Mouse (Mus musculus): ENCODE data around the gene Diaph3. TPM values are rescaled to one million over a fixed set of nuclear protein-coding genes. Genes with fewer than 3 reads are reported as not detected.

The Diaph3 gene
- polyA plus RNA-seq, 1 experiment from 2014 or later = 22.9 TPM

- ATAC-seq (replicated peaks; ENCODE audit: low FRiP score) = no peak
Measured at GRCm38 (mm10) chr14:86662846-86663245, 478.2 kb downstream of the Diaph3 start.

GRCm38 (mm10) chr14:86660556-86660955, 480.5 kb downstream of the Diaph3 start:
- no peak overlapping the region for H3K9ac ChIP-seq (ENCODE audit: low read depth, low read length)
- H3K4me2 ChIP-seq = no peak overlapping the region
- no peaks in the 10 kb centered on the region for H3K36me3 ChIP-seq (ENCODE audit: control insufficient read depth, insufficient read depth, low read length)
- no peaks in the 10 kb centered on the region for H3K9me3 ChIP-seq (ENCODE audit: control insufficient read depth, low read length)
- 90% methylated on average over 3 of the region's 3 CpGs for WGBS
- no peak for ATAC-seq (replicated peaks; ENCODE audit: low FRiP score)
- no peak overlapping the region for H3K27ac ChIP-seq (ENCODE audit: low read depth, low read length)
- no peaks in the 10 kb centered on the region for H3K4me1 ChIP-seq (replicated peaks; ENCODE audit: control insufficient read depth, insufficient read depth, low read length)
- H3K4me3 ChIP-seq (ENCODE audit: low read depth, low read length) = no peak overlapping the region
- H3K27me3 ChIP-seq (replicated peaks; ENCODE audit: control insufficient read depth, insufficient read depth, low read length) = no peaks in the 10 kb centered on the region
- DNase-seq (ENCODE audit: low spot score) = no peak

More at GRCm38 (mm10) chr14:86662846-86663245, 478.2 kb downstream of the Diaph3 start:
- H3K9ac ChIP-seq (ENCODE audit: low read depth, low read length) = no peak overlapping the region
- H3K36me3 ChIP-seq (ENCODE audit: control insufficient read depth, insufficient read depth, low read length) = no peaks in the 10 kb centered on the region
- no peak overlapping the region for H3K4me3 ChIP-seq (ENCODE audit: low read depth, low read length)
- no peaks in the 10 kb centered on the region for H3K27me3 ChIP-seq (replicated peaks; ENCODE audit: control insufficient read depth, insufficient read depth, low read length)
- DNase-seq (ENCODE audit: low spot score) = no peak
- 78% methylated on average over 4 of the region's 4 CpGs for WGBS
- H3K27ac ChIP-seq (ENCODE audit: low read depth, low read length) = no peak overlapping the region
- no peaks in the 10 kb centered on the region for H3K9me3 ChIP-seq (ENCODE audit: control insufficient read depth, low read length)
- no peak overlapping the region for H3K4me2 ChIP-seq
- H3K4me1 ChIP-seq (replicated peaks; ENCODE audit: control insufficient read depth, insufficient read depth, low read length) = no peaks in the 10 kb centered on the region

GRCm38 (mm10) chr14:86656262-86656661, 484.8 kb downstream of the Diaph3 start:
- Histone ChIP-seq H3K27ac (ENCODE audit: low read depth, low read length) (no peak overlapping the region), H3K4me1 (replicated peaks; ENCODE audit: control insufficient read depth, insufficient read depth, low read length) (no peaks in the 10 kb centered on the region), H3K27me3 (replicated peaks; ENCODE audit: control insufficient read depth, insufficient read depth, low read length) (no peaks in the 10 kb centered on the region), H3K36me3 (ENCODE audit: control insufficient read depth, insufficient read depth, low read length) (no peaks in the 10 kb centered on the region), H3K9ac (ENCODE audit: low read depth, low read length) (no peak overlapping the region), H3K4me3 (ENCODE audit: low read depth, low read length) (no peak overlapping the region), H3K4me2 (no peak overlapping the region), H3K9me3 (ENCODE audit: control insufficient read depth, low read length) (no peaks in the 10 kb centered on the region)
- 69% methylated on average over 5 of the region's 5 CpGs for WGBS
- ATAC-seq (replicated peaks; ENCODE audit: low FRiP score) (no peak), DNase-seq (ENCODE audit: low spot score) (no peak)

DNA sequence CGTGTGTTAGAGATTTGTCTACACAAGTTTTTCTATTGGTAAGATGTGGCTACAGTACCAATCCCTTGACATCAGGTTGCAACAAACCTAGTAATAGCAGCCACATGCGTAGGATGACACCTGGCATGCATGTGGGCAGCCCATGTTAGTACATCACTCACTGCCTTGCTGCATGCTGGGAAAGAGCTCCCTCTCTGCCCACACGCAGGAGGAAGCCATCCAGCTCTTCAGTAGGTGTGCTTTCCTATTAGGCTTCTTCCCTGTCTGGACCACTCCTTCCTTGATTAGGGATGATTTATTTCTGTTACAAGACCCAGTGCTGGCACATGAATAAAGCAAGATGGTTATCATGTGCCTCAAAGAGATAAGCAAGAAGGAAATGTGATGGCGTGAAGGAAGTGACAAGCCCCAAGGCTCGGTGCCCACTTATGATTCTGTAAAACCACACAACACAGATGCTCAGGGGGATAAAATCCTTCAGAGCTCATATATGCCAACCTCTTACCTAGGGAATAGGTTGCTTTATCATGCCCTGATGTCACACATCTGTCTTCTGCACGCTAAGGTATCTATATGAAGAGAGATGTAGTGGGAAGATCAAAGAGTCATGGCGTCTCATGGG, 494.4 kb downstream of the Diaph3 start:
- Histone ChIP-seq H3K36me3 (ENCODE audit: control insufficient read depth, insufficient read depth, low read length) (no peaks in the 10 kb centered on the region), H3K4me2 (no peak overlapping the region), H3K9ac (ENCODE audit: low read depth, low read length) (no peak overlapping the region), H3K4me3 (ENCODE audit: low read depth, low read length) (no peak overlapping the region), H3K27ac (ENCODE audit: low read depth, low read length) (no peak overlapping the region), H3K4me1 (replicated peaks; ENCODE audit: control insufficient read depth, insufficient read depth, low read length) (no peaks in the 10 kb centered on the region), H3K9me3 (ENCODE audit: control insufficient read depth, low read length) (no peaks in the 10 kb centered on the region), H3K27me3 (replicated peaks; ENCODE audit: control insufficient read depth, insufficient read depth, low read length) (no peaks in the 10 kb centered on the region)
- DNase-seq (ENCODE audit: low spot score) = no peak
- WGBS = 70% methylated on average over 7 of the region's 7 CpGs
- no peak for ATAC-seq (replicated peaks; ENCODE audit: low FRiP score)

GRCm38 (mm10) chr14:86642831-86643241, 498.2 kb downstream of the Diaph3 start:
- ATAC-seq (replicated peaks; ENCODE audit: low FRiP score) (no peak), DNase-seq (ENCODE audit: low spot score) (no peak)
- 88% methylated on average over 7 of the region's 7 CpGs for WGBS
- H3K9ac ChIP-seq (ENCODE audit: low read depth, low read length) = no peak overlapping the region
- H3K9me3 ChIP-seq (ENCODE audit: control insufficient read depth, low read length) = no peaks in the 10 kb centered on the region
- H3K4me3 ChIP-seq (ENCODE audit: low read depth, low read length) = no peak overlapping the region
- H3K27ac ChIP-seq (ENCODE audit: low read depth, low read length) = no peak overlapping the region
- H3K36me3 ChIP-seq (ENCODE audit: control insufficient read depth, insufficient read depth, low read length) = no peaks in the 10 kb centered on the region
- H3K4me2 ChIP-seq = no peak overlapping the region
- no peaks in the 10 kb centered on the region for H3K4me1 ChIP-seq (replicated peaks; ENCODE audit: control insufficient read depth, insufficient read depth, low read length)
- no peaks in the 10 kb centered on the region for H3K27me3 ChIP-seq (replicated peaks; ENCODE audit: control insufficient read depth, insufficient read depth, low read length)

GRCm38 (mm10) chr14:86641839-86642238, 499.2 kb downstream of the Diaph3 start:
- no peak overlapping the region for H3K9ac ChIP-seq (ENCODE audit: low read depth, low read length)
- H3K4me1 ChIP-seq (replicated peaks; ENCODE audit: control insufficient read depth, insufficient read depth, low read length) = no peaks in the 10 kb centered on the region
- no peak overlapping the region for H3K27ac ChIP-seq (ENCODE audit: low read depth, low read length)
- H3K4me3 ChIP-seq (ENCODE audit: low read depth, low read length) = no peak overlapping the region
- no peaks in the 10 kb centered on the region for H3K9me3 ChIP-seq (ENCODE audit: control insufficient read depth, low read length)
- ATAC-seq (replicated peaks; ENCODE audit: low FRiP score) (no peak), DNase-seq (ENCODE audit: low spot score) (no peak)
- H3K36me3 ChIP-seq (ENCODE audit: control insufficient read depth, insufficient read depth, low read length) = no peaks in the 10 kb centered on the region
- H3K27me3 ChIP-seq (replicated peaks; ENCODE audit: control insufficient read depth, insufficient read depth, low read length) = no peaks in the 10 kb centered on the region
- 85% methylated on average over 3 of the region's 3 CpGs for WGBS
- no peak overlapping the region for H3K4me2 ChIP-seq

DNA sequence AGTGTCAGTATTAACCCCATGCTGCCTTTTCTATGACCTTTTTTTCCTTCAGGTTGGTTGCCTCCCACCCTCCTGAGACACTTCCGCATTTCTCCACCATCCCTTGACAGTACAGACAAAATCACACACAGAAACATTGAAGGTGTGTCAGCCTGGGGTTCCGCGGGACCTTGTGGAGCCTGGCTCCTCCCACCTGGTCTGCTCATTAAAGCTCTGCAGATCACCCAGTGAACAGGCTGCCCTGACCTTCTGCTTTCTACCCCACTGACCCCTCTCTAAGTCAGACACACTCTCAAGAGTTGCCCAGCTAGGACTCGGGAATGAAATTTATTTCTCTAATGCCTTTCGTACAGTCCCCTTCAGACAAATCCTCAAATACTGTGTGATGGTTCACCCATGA, 500.9 kb downstream of the Diaph3 start:
- no peaks in the 10 kb centered on the region for H3K4me1 ChIP-seq (replicated peaks; ENCODE audit: control insufficient read depth, insufficient read depth, low read length)
- no peak overlapping the region for H3K4me2 ChIP-seq
- H3K9me3 ChIP-seq (ENCODE audit: control insufficient read depth, low read length) = no peaks in the 10 kb centered on the region
- WGBS = 75% methylated on average over 5 of the region's 5 CpGs
- H3K4me3 ChIP-seq (ENCODE audit: low read depth, low read length) = no peak overlapping the region
- ATAC-seq (replicated peaks; ENCODE audit: low FRiP score) (no peak), DNase-seq (ENCODE audit: low spot score) (no peak)
- no peak overlapping the region for H3K9ac ChIP-seq (ENCODE audit: low read depth, low read length)
- no peak overlapping the region for H3K27ac ChIP-seq (ENCODE audit: low read depth, low read length)
- H3K27me3 ChIP-seq (replicated peaks; ENCODE audit: control insufficient read depth, insufficient read depth, low read length) = no peaks in the 10 kb centered on the region
- H3K36me3 ChIP-seq (ENCODE audit: control insufficient read depth, insufficient read depth, low read length) = no peaks in the 10 kb centered on the region

GRCm38 (mm10) chr14:86635594-86636140, 505.4 kb downstream of the Diaph3 start:
- DNase-seq (ENCODE audit: low spot score) = no peak
- no peaks in the 10 kb centered on the region for H3K9me3 ChIP-seq (ENCODE audit: control insufficient read depth, low read length)
- H3K9ac ChIP-seq (ENCODE audit: low read depth, low read length) = no peak overlapping the region
- 27% methylated on average over 6 of the region's 6 CpGs for WGBS
- no peak overlapping the region for H3K4me3 ChIP-seq (ENCODE audit: low read depth, low read length)
- H3K36me3 ChIP-seq (ENCODE audit: control insufficient read depth, insufficient read depth, low read length) = no peaks in the 10 kb centered on the region
- H3K4me1 ChIP-seq (replicated peaks; ENCODE audit: control insufficient read depth, insufficient read depth, low read length) = no peaks in the 10 kb centered on the region
- no peak; the same call in 1 of the 2 replicates for ATAC-seq (replicated peaks; ENCODE audit: low FRiP score)
- H3K27ac ChIP-seq (ENCODE audit: low read depth, low read length) = no peak overlapping the region
- H3K4me2 ChIP-seq = no peak overlapping the region
- no peaks in the 10 kb centered on the region for H3K27me3 ChIP-seq (replicated peaks; ENCODE audit: control insufficient read depth, insufficient read depth, low read length)

- no peak overlapping the region for H3K9ac ChIP-seq (ENCODE audit: low read depth, low read length)
- no peak overlapping the region for H3K27ac ChIP-seq (ENCODE audit: low read depth, low read length)
- no peak for ATAC-seq (replicated peaks; ENCODE audit: low FRiP score)
- no peaks in the 10 kb centered on the region for H3K9me3 ChIP-seq (ENCODE audit: control insufficient read depth, low read length)
- H3K4me3 ChIP-seq (ENCODE audit: low read depth, low read length) = no peak overlapping the region
- no peaks in the 10 kb centered on the region for H3K4me1 ChIP-seq (replicated peaks; ENCODE audit: control insufficient read depth, insufficient read depth, low read length)
- no peak overlapping the region for H3K4me2 ChIP-seq
- H3K36me3 ChIP-seq (ENCODE audit: control insufficient read depth, insufficient read depth, low read length) = no peaks in the 10 kb centered on the region
- no peak for DNase-seq (ENCODE audit: low spot score)
- no peaks in the 10 kb centered on the region for H3K27me3 ChIP-seq (replicated peaks; ENCODE audit: control insufficient read depth, insufficient read depth, low read length)
- WGBS = 80% methylated on average over 2 of the region's 2 CpGs
Measured at GRCm38 (mm10) chr14:86635052-86635451, 506.0 kb downstream of the Diaph3 start.

Data from liver, embryonic 11.5 days (tissue).